Mouse (Mus musculus): Measurements from ENCODE around the gene Trpv2. TPM values are rescaled to one million over a fixed set of nuclear protein-coding genes. Genes with fewer than 3 reads are reported as not detected.
A peak's percentile ranks its signal among the peaks of the same experiment; 100 is the strongest.

The Trpv2 gene
- total RNA-seq, 2 experiments from 2014 or later: 12.8 to 14.0 TPM

GRCm38 (mm10) chr11:62608826-62609675 is 34.8 kb downstream of the Trpv2 start:
- no peak for TF ChIP-seq CTCF (conservative IDR thresholded peaks at IDR 0.05)
- H3K4me3 ChIP-seq: no peak overlapping the region
- no peak for DNase-seq (ENCODE audit: low spot score in 2 of 2)
- H3K27ac ChIP-seq: no peak overlapping the region

GRCm38 (mm10) chr11:62610304-62610703 is 36.0 kb downstream of the Trpv2 start:
- H3K27ac ChIP-seq: no peak overlapping the region
- no peak overlapping the region for H3K4me3 ChIP-seq
- no peak for DNase-seq (ENCODE audit: low spot score in 2 of 2)
- TF ChIP-seq CTCF (conservative IDR thresholded peaks at IDR 0.05): no peak

- DNase-seq (ENCODE audit: low spot score in 2 of 2): no peak
- no peak for TF ChIP-seq CTCF (conservative IDR thresholded peaks at IDR 0.05)
- Histone ChIP-seq H3K4me3 (no peak overlapping the region), H3K27ac (no peak overlapping the region)
Observed at GRCm38 (mm10) chr11:62612604-62613003, 38.3 kb downstream of the Trpv2 start.

GRCm38 (mm10) chr11:62613657-62614365 is 39.5 kb downstream of the Trpv2 start:
- Histone ChIP-seq H3K4me3 (peak overlapping the region; percentile 28), H3K27ac (0 out of 2 replicates have a peak overlapping the region, but pooled peaks have one; percentile 36)
- DNase-seq (ENCODE audit: low spot score in 2 of 2): peak; percentile 92 to 96
- peak; percentile 100 for TF ChIP-seq CTCF (conservative IDR thresholded peaks at IDR 0.05)

- H3K27ac ChIP-seq: no peak overlapping the region
Observed at GRCm38 (mm10) chr11:62614876-62615410, 40.7 kb downstream of the Trpv2 start.

GRCm38 (mm10) chr11:62615456-62615855 is 41.2 kb downstream of the Trpv2 start:
- no peak for DNase-seq (ENCODE audit: low spot score in 2 of 2)
- Histone ChIP-seq H3K27ac (no peak overlapping the region), H3K4me3 (no peak overlapping the region)
- TF ChIP-seq CTCF (conservative IDR thresholded peaks at IDR 0.05): no peak

More at GRCm38 (mm10) chr11:62614876-62615410, 40.7 kb downstream of the Trpv2 start:
- no peak overlapping the region for H3K4me3 ChIP-seq
- TF ChIP-seq CTCF (conservative IDR thresholded peaks at IDR 0.05): no peak
- no peak for DNase-seq (ENCODE audit: low spot score in 2 of 2)

- no peak for TF ChIP-seq CTCF (conservative IDR thresholded peaks at IDR 0.05)
- Histone ChIP-seq H3K4me3 (no peak overlapping the region), H3K27ac (no peak overlapping the region)
- DNase-seq (ENCODE audit: low spot score in 2 of 2): no peak
Observed at GRCm38 (mm10) chr11:62621079-62621478, 46.8 kb downstream of the Trpv2 start.

GRCm38 (mm10) chr11:62621586-62622283 is 47.4 kb downstream of the Trpv2 start:
- DNase-seq (ENCODE audit: low spot score in 2 of 2): no peak
- H3K4me3 ChIP-seq: no peak overlapping the region
- H3K27ac ChIP-seq: no peak overlapping the region
- no peak for TF ChIP-seq CTCF (conservative IDR thresholded peaks at IDR 0.05)

GRCm38 (mm10) chr11:62622850-62623249 is 48.6 kb downstream of the Trpv2 start:
- Histone ChIP-seq H3K27ac (no peak overlapping the region), H3K4me3 (no peak overlapping the region)
- DNase-seq (ENCODE audit: low spot score in 2 of 2): no peak
- TF ChIP-seq CTCF (conservative IDR thresholded peaks at IDR 0.05): no peak

- DNase-seq (ENCODE audit: low spot score in 2 of 2): peak; percentile 85 to 87
- no peak for TF ChIP-seq CTCF (conservative IDR thresholded peaks at IDR 0.05)
- H3K27ac ChIP-seq: peak overlapping the region; percentile 94
Observed at GRCm38 (mm10) chr11:62624341-62625291, 50.3 kb downstream of the Trpv2 start.

GRCm38 (mm10) chr11:62629352-62630224 is 55.3 kb downstream of the Trpv2 start:
- DNase-seq (ENCODE audit: low spot score in 2 of 2): no peak
- Histone ChIP-seq H3K4me3 (no peak overlapping the region), H3K27ac (no peak overlapping the region)
- no peak for TF ChIP-seq CTCF (conservative IDR thresholded peaks at IDR 0.05)

More at GRCm38 (mm10) chr11:62624341-62625291, 50.3 kb downstream of the Trpv2 start:
- no peak overlapping the region for H3K4me3 ChIP-seq

All from layer of hippocampus, adult 2 months (tissue).